In genomic region chr10:12916376-12916775, GRCm38 (mm10) we compare ENCODE assay signal across 24 mouse cellular contexts. TPM values are rescaled to one million over a fixed set of nuclear protein-coding genes. Genes with fewer than 3 reads are reported as not detected.
DNase-seq lines count a peak whose midpoint lies in the region; TF ChIP-seq lines count a peak whose summit lies in the region.
"Had no signal": no experiment of that assay in that cellular context is flagged by ENCODE, and none has a peak within 500 bp of the region (broad histone marks: within the 10 kb centered on the region; RNA-seq: fewer than 3 reads in every experiment).

No protein-coding gene starts in this region.

- TF ChIP-seq CTCF in left cerebral cortex, adult 2 months (IDR thresholded peaks at IDR 0.05), result no peak

- no peak for TF ChIP-seq POLR2A in myocyte (IDR thresholded peaks at IDR 0.05; ENCODE audit: insufficient read length, low read depth)

- H3K27me3 ChIP-seq in myocyte (ENCODE audit: control insufficient read depth, insufficient read depth, insufficient read length), result no peaks in the 10 kb centered on the region
- H3K27me3 ChIP-seq: embryonic facial prominence, embryonic 13.5 days; forebrain, embryonic 13.5 days; heart, embryonic 13.5 days had no signal

- intact Hi-C loops in left cerebral cortex, adult 2 months (cut with DNase I), result no loop called here
- intact Hi-C loops in left cerebral cortex, postnatal 25 days (cut with DNase I), result no loop called here

- H3K36me3 ChIP-seq in myocyte (ENCODE audit: control insufficient read depth, insufficient read depth), result no peaks in the 10 kb centered on the region
- H3K36me3 ChIP-seq: embryonic facial prominence, embryonic 10.5 days; embryonic facial prominence, embryonic 13.5 days; forebrain, embryonic 10.5 days; heart, embryonic 10.5 days; heart, embryonic 13.5 days had no signal

- H3K4me2 ChIP-seq in myocyte (ENCODE audit: low read depth), result peak overlapping the region; percentile 35
- H3K4me2 ChIP-seq: embryonic facial prominence, embryonic 13.5 days; forebrain, embryonic 13.5 days; heart, embryonic 13.5 days; hindbrain, embryonic 14.5 days had no signal

- H3K4me3 ChIP-seq in left cerebral cortex, adult 2 months, result no peak overlapping the region
- H3K4me3 ChIP-seq in myocyte, result no peak overlapping the region
- H3K4me3 ChIP-seq: embryonic facial prominence, embryonic 10.5 days; embryonic facial prominence, embryonic 13.5 days; forebrain, embryonic 10.5 days; forebrain, embryonic 13.5 days; heart, adult 2 months; heart, embryonic 10.5 days; heart, embryonic 13.5 days had no signal

- H3K79me2 ChIP-seq in myocyte (ENCODE audit: control insufficient read depth, insufficient read depth), result no peaks in the 10 kb centered on the region

- peak overlapping the region; percentile 28; the same call in 1 of the 2 replicates for H3K27ac ChIP-seq in left cerebral cortex, adult 2 months
- H3K27ac ChIP-seq: forebrain, embryonic 10.5 days; forebrain, embryonic 13.5 days; heart, adult 2 months; heart, embryonic 13.5 days; hindbrain, embryonic 14.5 days; hindbrain, postnatal 0 days had no signal

- DNase-seq in left cerebral cortex, adult 2 months (ENCODE audit: extremely low spot score in 1 of 2, low spot score in 2 of 2), result no peak
- DNase-seq in left cerebral cortex, postnatal 25 days (ENCODE audit: low spot score in 2 of 2), result no peak
- DNase-seq in NIH3T3 (ENCODE audit: low read depth), result peak; percentile 61
- DNase-seq in kidney, postnatal 25 days, result no peak
- DNase-seq in lung, adult 18-20 months, result no peak
- DNase-seq: adrenal gland, adult 2 months; adrenal gland, postnatal 14 days; cerebellum, adult 11 months; cerebellum, adult 2 months; cerebellum, adult 9-11 months; cerebellum, postnatal 25 days; gastrocnemius, postnatal 36 days; heart, adult 2 months; heart, postnatal 14 days; heart, postnatal 4 days had no signal

- no peak overlapping the region for H3ac ChIP-seq in myocyte (ENCODE audit: control insufficient read depth, insufficient read length)

TF ChIP-seq in myocyte, 11 proteins besides CTCF, POLR2A, EP300 and RAD21:
- TF ChIP-seq POLR2AphosphoS2 (IDR thresholded peaks at IDR 0.05; ENCODE audit: insufficient read length, low read depth) (no peak), CEBPB (IDR thresholded peaks at IDR 0.05; ENCODE audit: insufficient read depth, poor library complexity, severe bottlenecking) (no peak), TCF12 (IDR thresholded peaks at IDR 0.05; ENCODE audit: insufficient read depth, poor library complexity, severe bottlenecking) (no peak), SRF (IDR thresholded peaks at IDR 0.05; ENCODE audit: control insufficient read depth, insufficient read length, low read depth) (no peak), E2F4 (IDR thresholded peaks at IDR 0.05; ENCODE audit: insufficient read depth) (no peak), TCF3 (IDR thresholded peaks at IDR 0.05; ENCODE audit: insufficient read length, low read depth) (no peak), MYOD1 (IDR thresholded peaks at IDR 0.05; ENCODE audit: control insufficient read depth in 1 of 3, insufficient read length in 2 of 3, low read depth in 2 of 3) (no peak), USF1 (IDR thresholded peaks at IDR 0.05; ENCODE audit: low read depth) (no peak)

RNA-seq across cellular contexts. Expression of gene Utrn, which starts 47.2 kb away (rescaled TPM):
- 10 to 100 TPM; 65.4 to 69.3 TPM for total RNA-seq in left cerebral cortex, adult 2 months (2021)
- total RNA-seq in left cerebral cortex, postnatal 25 days (2021), result 10 to 100 TPM; 53.8 to 58.0 TPM
- polyA plus RNA-seq in myocyte (2012; fragmentation: generic; extraction: Trizol), result 13.9 TPM

RNA-seq across cellular contexts. Expression of gene Stx11, which starts 47.7 kb away (rescaled TPM):
- under 1 TPM; 0.07 to 0.23 TPM for total RNA-seq in left cerebral cortex, adult 2 months (2021)
- total RNA-seq in left cerebral cortex, postnatal 25 days (2021), result under 1 TPM; 0.11 to 0.34 TPM
- polyA plus RNA-seq in myocyte (2012; fragmentation: generic; extraction: Trizol), result 6.9 TPM
